In the genomic region with DNA sequence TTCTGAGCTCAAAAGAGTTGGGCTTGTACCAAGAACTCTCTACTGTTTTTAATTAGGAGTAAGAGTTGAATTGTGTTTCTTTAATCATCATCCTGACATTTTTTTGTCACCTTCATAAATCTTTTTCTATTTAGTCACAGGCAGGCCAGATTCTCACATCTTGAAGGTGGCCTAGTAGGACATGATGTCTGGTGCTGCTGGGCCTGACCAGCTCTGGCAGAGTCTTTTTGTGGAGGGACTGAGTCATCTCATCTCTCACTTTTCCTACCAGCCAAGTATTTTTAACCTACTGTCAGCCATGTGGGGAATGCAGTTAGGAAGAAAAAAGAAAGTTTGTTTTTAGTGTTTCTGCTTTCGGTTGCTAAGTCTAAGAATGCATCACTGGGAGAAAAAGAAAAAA, we compare ENCODE assay signal across 16 mouse cellular contexts.
DNase-seq lines count a peak whose midpoint lies in the region; ATAC-seq and TF ChIP-seq lines count a peak whose summit lies in the region.
"Had no signal": no experiment of that assay in that cellular context is flagged by ENCODE, and none has a peak within 500 bp of the region (broad histone marks: within the 10 kb centered on the region; RNA-seq: fewer than 3 reads in every experiment).

No protein-coding gene starts in this region.

- TF ChIP-seq POLR2A in kidney, adult 2 months (IDR thresholded peaks at IDR 0.05; ENCODE audit: low read depth, low read length), result no peak

- no peaks in the 10 kb centered on the region for H3K36me3 ChIP-seq in embryonic facial prominence, embryonic 14.5 days (ENCODE audit: control insufficient read depth, insufficient read depth, low read length)
- H3K36me3 ChIP-seq in embryonic facial prominence, embryonic 10.5 days (replicated peaks), result no peaks in the 10 kb centered on the region
- H3K36me3 ChIP-seq in kidney, adult 2 months (ENCODE audit: control insufficient read depth, insufficient read depth, low read length), result no peaks in the 10 kb centered on the region
- no peaks in the 10 kb centered on the region for H3K36me3 ChIP-seq in heart, embryonic 15.5 days
- no peaks in the 10 kb centered on the region for H3K36me3 ChIP-seq in kidney, embryonic 16.5 days (ENCODE audit: insufficient read depth, low read length)
- H3K36me3 ChIP-seq: hindbrain, embryonic 13.5 days; limb, embryonic 13.5 days; midbrain, embryonic 10.5 days had no signal

- no peak for TF ChIP-seq CTCF in kidney, adult 2 months (conservative IDR thresholded peaks at IDR 0.05; ENCODE audit: insufficient read depth, insufficient read length, low read depth, low read length)

- WGBS in embryonic facial prominence, embryonic 14.5 days, result 54% methylated on average over 1 of the region's 1 CpGs
- 78% methylated on average over 1 of the region's 1 CpGs for WGBS in embryonic facial prominence, embryonic 10.5 days
- 88% methylated on average over 1 of the region's 1 CpGs for WGBS in kidney, adult 2 months
- WGBS in heart, embryonic 15.5 days, result 32% methylated on average over 1 of the region's 1 CpGs
- WGBS in kidney, embryonic 16.5 days, result 80% methylated on average over 1 of the region's 1 CpGs

- H3K27ac ChIP-seq in embryonic facial prominence, embryonic 14.5 days (replicated peaks; ENCODE audit: low read depth, low read length), result no peak overlapping the region
- H3K27ac ChIP-seq in embryonic facial prominence, embryonic 10.5 days (replicated peaks), result no peak overlapping the region
- H3K27ac ChIP-seq in kidney, adult 2 months (ENCODE audit: insufficient read depth, low read depth, low read length), result no peak overlapping the region
- H3K27ac ChIP-seq in heart, embryonic 15.5 days, result 0 out of 2 replicates have a peak overlapping the region, but pooled peaks have one; percentile 7
- no peak overlapping the region for H3K27ac ChIP-seq in kidney, embryonic 16.5 days (ENCODE audit: low read length)
- H3K27ac ChIP-seq: hindbrain, embryonic 13.5 days; limb, embryonic 13.5 days; midbrain, embryonic 10.5 days had no signal

- no peaks in the 10 kb centered on the region for H3K9me3 ChIP-seq in embryonic facial prominence, embryonic 14.5 days (ENCODE audit: control insufficient read depth, low read length)
- no peaks in the 10 kb centered on the region for H3K9me3 ChIP-seq in embryonic facial prominence, embryonic 10.5 days
- no peaks in the 10 kb centered on the region for H3K9me3 ChIP-seq in heart, embryonic 15.5 days (replicated peaks)
- no peaks in the 10 kb centered on the region for H3K9me3 ChIP-seq in kidney, embryonic 16.5 days (ENCODE audit: low read length)
- H3K9me3 ChIP-seq: hindbrain, embryonic 13.5 days; limb, embryonic 13.5 days; midbrain, embryonic 10.5 days had no signal

- no peak overlapping the region for H3K4me3 ChIP-seq in embryonic facial prominence, embryonic 14.5 days (ENCODE audit: low read depth, low read length)
- H3K4me3 ChIP-seq in embryonic facial prominence, embryonic 10.5 days, result no peak overlapping the region
- H3K4me3 ChIP-seq in kidney, adult 2 months (ENCODE audit: insufficient read depth, low read depth, low read length), result no peak overlapping the region
- no peak overlapping the region for H3K4me3 ChIP-seq in heart, embryonic 15.5 days
- H3K4me3 ChIP-seq in kidney, embryonic 16.5 days (ENCODE audit: low read length), result no peak overlapping the region
- H3K4me3 ChIP-seq: hindbrain, embryonic 13.5 days; limb, embryonic 13.5 days; midbrain, embryonic 10.5 days had no signal

- H3K4me1 ChIP-seq in embryonic facial prominence, embryonic 14.5 days (ENCODE audit: control insufficient read depth, insufficient read depth, low read length), result peaks cover 4% of the 10 kb centered on the region
- peaks cover 13% of the 10 kb centered on the region for H3K4me1 ChIP-seq in embryonic facial prominence, embryonic 10.5 days
- H3K4me1 ChIP-seq in kidney, adult 2 months (ENCODE audit: control insufficient read depth, insufficient read depth, low read length), result peaks cover 2% of the 10 kb centered on the region; the same call in 1 of the 2 replicates
- H3K4me1 ChIP-seq in heart, embryonic 15.5 days (replicated peaks), result peaks cover 9% of the 10 kb centered on the region
- H3K4me1 ChIP-seq in kidney, embryonic 16.5 days (ENCODE audit: insufficient read depth, low read length), result peaks cover 5% of the 10 kb centered on the region

- no peak overlapping the region for H3K4me2 ChIP-seq in embryonic facial prominence, embryonic 14.5 days (ENCODE audit: low read depth, low read length)
- H3K4me2 ChIP-seq in heart, embryonic 15.5 days, result no peak overlapping the region
- H3K4me2 ChIP-seq in kidney, embryonic 16.5 days (replicated peaks; ENCODE audit: low read depth, low read length), result no peak overlapping the region
- H3K4me2 ChIP-seq: hindbrain, embryonic 13.5 days; limb, embryonic 13.5 days had no signal

- DNase-seq in embryonic facial prominence, embryonic 14.5 days (ENCODE audit: low spot score), result peak; percentile 62
- DNase-seq in embryonic facial prominence, embryonic 10.5 days (ENCODE audit: low spot score), result no peak
- DNase-seq in kidney, adult 2 months, result peak; percentile 19
- DNase-seq in kidney, adult 8-10 months, result no peak
- DNase-seq in 416B (ENCODE audit: low read depth), result peak; percentile 15
- no peak for DNase-seq in testis, postnatal 14 days (ENCODE audit: low spot score)
- DNase-seq: cerebellum, adult 11 months; embryo, embryonic 11 days; gastrocnemius, postnatal 25 days; kidney, adult 18-20 months; liver, postnatal 0 days had no signal

- H3K27me3 ChIP-seq in embryonic facial prominence, embryonic 14.5 days (replicated peaks; ENCODE audit: control insufficient read depth, insufficient read depth, low read length), result no peaks in the 10 kb centered on the region
- no peaks in the 10 kb centered on the region for H3K27me3 ChIP-seq in embryonic facial prominence, embryonic 10.5 days (replicated peaks; ENCODE audit: low read depth, poor library complexity, severe bottlenecking)
- H3K27me3 ChIP-seq in kidney, adult 2 months (replicated peaks; ENCODE audit: control insufficient read depth, insufficient read depth, low read length), result no peaks in the 10 kb centered on the region
- H3K27me3 ChIP-seq in heart, embryonic 15.5 days, result no peaks in the 10 kb centered on the region
- H3K27me3 ChIP-seq in kidney, embryonic 16.5 days (ENCODE audit: insufficient read depth, low read length), result no peaks in the 10 kb centered on the region
- H3K27me3 ChIP-seq: hindbrain, embryonic 13.5 days; limb, embryonic 13.5 days had no signal

- no peak for ATAC-seq in embryonic facial prominence, embryonic 14.5 days (ENCODE audit: low read depth)
- no peak for ATAC-seq in heart, embryonic 15.5 days (replicated peaks; ENCODE audit: insufficient number of reproducible peaks, insufficient read depth, low FRiP score, low read depth)
- ATAC-seq in kidney, embryonic 16.5 days (ENCODE audit: low FRiP score, low TSS enrichment), result no peak
- ATAC-seq: liver, postnatal 0 days had no signal

- no peak overlapping the region for H3K9ac ChIP-seq in embryonic facial prominence, embryonic 14.5 days (ENCODE audit: low read depth, low read length)
- H3K9ac ChIP-seq in heart, embryonic 15.5 days, result no peak overlapping the region
- no peak overlapping the region for H3K9ac ChIP-seq in kidney, embryonic 16.5 days (replicated peaks; ENCODE audit: low read length)
- H3K9ac ChIP-seq: hindbrain, embryonic 13.5 days; limb, embryonic 13.5 days; liver, postnatal 0 days had no signal

Comparison
In these comparisons a context has a peak if more than half of its experiments do, and no peak if none do; other contexts are left out.
1. DNase-seq: peak in embryonic facial prominence, embryonic 14.5 days (single experiment), kidney, adult 2 months (single experiment) and 416B (single experiment); none in embryonic facial prominence, embryonic 10.5 days (single experiment), kidney, adult 8-10 months (0 of 2) and testis, postnatal 14 days (single experiment).